In genomic region chr15:98214130-98214529, GRCm38 (mm10) we compare ENCODE assay signal across 1 mouse cellular context.
TF ChIP-seq lines count a peak whose summit lies in the region.

No protein-coding gene starts in this region.

TF ChIP-seq in MEL, 35 proteins besides CTCF, POLR2A, EP300 and RAD21 (continued from another document):
- no peak for TF ChIP-seq TCF12 (IDR thresholded peaks at IDR 0.05; ENCODE audit: low read depth, low read length)
